10 mouse cellular contexts compared by ENCODE assay signal in genomic region chr6:94139952-94140414, GRCm38 (mm10).
DNase-seq lines count a peak whose midpoint lies in the region.
"Had no signal": no experiment of that assay in that cellular context is flagged by ENCODE, and none has a peak within 500 bp of the region (broad histone marks: within the 10 kb centered on the region; RNA-seq: fewer than 3 reads in every experiment).

No protein-coding gene starts in this region.

- DNase-seq in cerebellum, adult 9-11 months: peak; percentile 23
- no peak for DNase-seq in cerebellum, postnatal 25 days
- peak; percentile 54 for DNase-seq in kidney, postnatal 10 days
- no peak for DNase-seq in kidney, adult 18-20 months
- peak; percentile 56 for DNase-seq in 3134 (ENCODE audit: extremely low read depth, insufficient read length, low spot score)
- peak; percentile 26 for DNase-seq in ZHBTc4 (ENCODE audit: low read depth, low spot score)
- no peak for DNase-seq in urinary bladder, postnatal 36 days (ENCODE audit: low spot score in 2 of 2)
- no peak for DNase-seq in cerebellum, postnatal 14 days
- DNase-seq: gastrocnemius, postnatal 36 days; layer of hippocampus, postnatal 36 days had no signal

Comparison
In these comparisons a context has a peak if more than half of its experiments do, and no peak if none do; other contexts are left out.
1. DNase-seq: peak in cerebellum, adult 9-11 months (single experiment), kidney, postnatal 10 days (single experiment), 3134 (single experiment) and ZHBTc4 (single experiment); none in cerebellum, postnatal 25 days (0 of 2), kidney, adult 18-20 months (single experiment), urinary bladder, postnatal 36 days (0 of 2) and cerebellum, postnatal 14 days (0 of 2).